Mouse (Mus musculus) thymus, postnatal 36 days (tissue): ENCODE measurements around the gene Mrtfb.

ENCODE experiments used
- DNase-seq, 2 experiments: peaks; one replicate each; pipeline ENCODE4 v3.0.0; 2022; ENCODE audit warnings: mixed read lengths in 2 of 2

The Mrtfb gene

DNA sequence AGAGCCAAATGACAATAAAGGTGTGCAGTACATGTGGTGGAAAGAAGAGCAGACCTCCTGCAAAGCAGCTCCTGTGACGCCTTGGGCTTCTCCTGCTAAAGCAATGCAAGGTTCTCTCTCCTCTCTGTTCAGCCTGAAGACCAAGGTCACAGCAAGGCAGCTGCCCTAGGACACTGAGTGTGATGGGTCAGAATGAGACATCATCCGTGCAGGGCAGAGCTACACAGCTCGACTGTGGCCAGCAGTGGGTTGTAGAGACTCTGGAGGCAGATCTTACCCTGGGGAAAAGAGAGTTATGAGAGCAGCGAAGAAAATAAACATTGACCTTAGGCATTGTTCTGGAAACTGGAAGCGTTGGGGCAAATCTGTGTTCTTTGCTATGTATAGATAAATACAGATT, 98.2 kb downstream of the Mrtfb start:
- no peak for DNase-seq

DNA sequence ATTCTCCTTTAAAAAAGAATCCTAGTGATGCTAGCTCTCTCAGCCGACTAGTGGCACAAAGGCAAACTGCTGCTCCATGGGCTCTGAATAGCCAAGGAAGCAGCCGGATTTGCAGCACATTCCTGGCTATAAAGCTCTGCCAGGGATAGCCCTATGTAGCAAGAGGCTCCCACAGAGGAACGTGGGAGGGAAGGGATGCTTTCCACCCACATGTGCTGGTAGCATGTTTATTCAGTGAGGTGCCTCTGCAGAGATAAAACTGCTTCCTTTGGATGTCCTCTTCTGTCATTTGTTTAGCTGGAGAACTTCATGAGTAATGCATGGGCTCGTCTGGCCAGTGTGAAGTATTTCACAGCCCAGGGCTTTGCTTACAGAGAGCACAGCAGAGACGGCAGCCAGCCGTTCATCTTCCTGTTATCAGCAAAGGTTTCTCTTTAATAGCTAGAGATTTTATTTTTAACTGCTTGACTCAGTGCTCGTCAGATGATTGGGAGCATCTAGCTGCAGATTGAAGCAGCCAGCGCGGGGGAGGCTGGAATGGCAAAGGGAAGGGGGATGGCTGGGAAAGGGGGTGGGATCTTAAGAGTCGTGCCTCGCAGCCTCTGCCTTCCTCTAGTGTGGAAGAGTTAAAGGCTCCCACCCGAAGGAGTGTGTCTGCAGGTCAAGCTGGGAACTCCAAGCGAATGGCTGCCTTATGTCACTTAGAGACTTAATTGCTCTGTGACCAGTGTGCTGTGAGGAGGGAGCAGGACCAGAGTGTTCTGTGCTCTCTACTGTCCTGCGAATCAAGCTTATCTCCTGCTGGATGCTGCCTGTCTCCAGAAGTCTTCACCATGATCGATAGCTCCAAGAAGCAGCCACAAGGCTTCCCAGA, 101.8 kb downstream of the Mrtfb start:
- DNase-seq: no peak

DNA sequence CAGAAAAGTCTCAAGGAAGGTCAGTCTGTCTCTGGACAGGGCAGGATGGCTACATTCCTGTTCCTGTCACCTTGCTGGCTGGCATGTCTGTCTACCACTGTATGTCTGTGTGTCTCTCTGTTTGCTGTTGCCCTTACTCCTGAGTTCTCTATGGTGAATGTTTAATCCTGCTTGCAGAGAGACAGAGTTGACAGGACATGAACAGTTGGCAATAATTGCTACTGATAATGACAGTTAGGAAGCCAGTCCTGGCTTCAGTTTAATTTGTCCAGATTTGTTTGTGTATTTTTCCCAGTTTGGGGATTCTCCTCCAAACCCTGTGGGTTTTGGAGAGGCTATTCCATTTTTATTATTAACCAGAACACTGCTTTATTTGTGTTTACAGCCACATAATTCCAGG, 102.5 kb downstream of the Mrtfb start:
- DNase-seq: no peak

DNA sequence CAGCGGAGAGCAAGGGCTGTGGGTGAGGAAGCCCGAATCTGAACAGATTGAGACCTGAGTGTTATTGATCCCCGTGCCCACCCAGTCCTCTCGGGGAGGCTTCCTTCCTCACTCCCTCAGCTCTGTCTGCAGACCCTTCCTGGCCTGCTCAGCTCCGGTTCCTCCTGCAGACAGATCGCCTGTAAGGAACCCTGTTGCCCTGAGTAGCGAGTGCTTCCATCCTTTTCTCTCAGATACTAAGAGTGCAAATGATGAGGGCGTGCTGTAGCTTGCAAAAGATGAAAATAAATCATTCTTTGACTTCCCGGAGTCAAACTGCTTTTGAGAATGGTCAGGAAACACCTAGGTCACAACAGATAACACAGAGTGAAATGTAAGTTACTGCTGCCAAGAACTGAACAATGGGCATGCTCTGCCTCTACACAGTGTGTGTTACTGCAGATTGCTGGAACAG, 103.2 kb downstream of the Mrtfb start:
- no peak for DNase-seq

DNA sequence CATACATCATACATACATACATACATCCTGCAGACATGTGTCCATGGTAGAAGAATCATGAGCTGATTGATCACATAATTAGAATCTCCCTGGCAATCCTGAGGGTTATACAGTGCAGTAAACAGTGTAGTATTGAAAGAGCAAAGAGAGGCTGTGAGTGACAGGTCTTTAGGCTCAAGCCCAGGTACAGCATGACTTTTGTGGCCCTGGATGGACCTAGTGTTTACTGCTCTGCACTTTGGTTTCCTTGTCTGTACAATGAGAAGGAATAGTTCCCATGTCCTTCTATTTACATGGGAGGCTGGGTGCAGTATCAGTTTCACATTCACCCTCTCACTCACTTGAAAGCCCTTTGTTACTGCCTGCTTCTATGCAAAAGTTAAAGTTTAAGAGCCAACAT, 103.9 kb downstream of the Mrtfb start:
- no peak for DNase-seq

DNA sequence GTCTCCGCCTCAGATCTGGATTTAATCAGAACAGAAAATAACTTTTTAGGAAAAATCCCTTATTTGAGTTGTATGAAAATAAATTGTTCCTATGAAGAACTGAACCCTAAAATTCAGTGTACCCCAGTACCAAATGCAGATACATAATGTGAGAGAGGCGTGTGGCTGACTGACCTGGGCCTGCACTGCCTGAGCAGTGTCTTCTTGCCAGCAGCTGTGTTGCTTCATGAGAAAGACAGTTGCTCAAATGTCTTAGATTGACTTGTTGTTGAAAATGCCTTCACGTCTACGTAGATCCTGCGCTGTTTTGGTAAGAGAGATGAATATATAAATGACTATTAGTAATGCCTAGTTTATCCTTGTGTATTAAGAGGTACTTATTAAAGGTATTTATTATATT, 104.6 kb downstream of the Mrtfb start:
- DNase-seq: no peak

DNA sequence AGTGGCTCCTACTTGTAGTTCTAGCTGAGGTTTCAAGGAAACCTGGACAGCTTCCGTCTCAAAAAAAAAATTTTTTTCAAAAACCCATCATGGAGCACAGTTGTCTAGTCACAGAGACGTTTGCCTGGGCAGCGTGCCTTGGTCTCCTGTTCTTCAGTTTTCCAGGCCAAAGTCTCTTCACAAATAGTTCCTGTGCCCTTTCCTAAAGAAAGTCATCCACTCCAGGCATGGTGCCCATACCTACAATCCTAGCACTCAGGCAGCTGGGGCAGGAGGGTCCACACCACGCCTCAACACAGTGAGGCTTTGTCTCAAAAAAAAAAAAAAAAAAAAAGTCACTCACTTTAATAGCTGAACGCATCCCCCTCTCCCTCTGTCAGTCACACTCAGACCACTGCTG, 106.9 kb downstream of the Mrtfb start:
- DNase-seq: no peak

DNA sequence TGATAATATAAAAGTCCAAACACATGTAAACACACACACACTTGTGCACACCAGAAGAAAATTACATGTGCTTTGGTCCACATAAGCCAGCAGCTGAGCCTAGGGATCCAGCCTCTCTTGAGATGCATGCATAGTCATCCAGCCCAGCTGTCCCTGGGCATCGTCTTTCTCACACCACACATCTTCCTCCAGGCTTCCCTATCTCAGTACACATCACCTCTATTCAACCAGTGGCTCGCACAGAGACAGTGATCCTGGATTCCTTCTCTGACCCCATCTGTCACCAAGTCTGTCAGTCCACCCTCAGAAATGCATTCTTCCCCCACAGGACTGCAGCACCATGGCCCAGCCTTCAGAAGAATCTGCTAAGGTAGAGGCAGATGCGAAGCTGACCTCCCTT, 107.9 kb downstream of the Mrtfb start:
- DNase-seq: no peak

DNA sequence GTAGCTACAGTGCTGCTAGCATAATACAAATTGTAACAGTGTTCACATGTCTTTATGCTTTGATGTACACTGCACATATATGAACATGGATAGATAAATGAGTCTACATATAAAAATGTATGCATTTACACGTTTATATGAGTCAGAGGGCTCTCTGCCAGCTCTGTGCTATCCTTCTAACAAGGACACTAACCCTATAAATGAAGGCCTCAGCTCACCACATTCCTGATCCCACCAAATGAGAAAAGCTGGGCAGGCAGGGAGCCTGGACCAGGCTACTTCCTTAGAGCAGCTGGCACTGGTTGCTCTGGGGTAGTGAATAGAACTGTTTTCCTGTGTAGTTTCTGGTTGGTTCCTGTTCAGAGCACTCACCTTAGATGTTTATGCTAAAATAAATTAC, 110.0 kb downstream of the Mrtfb start:
- DNase-seq: no peak

DNA sequence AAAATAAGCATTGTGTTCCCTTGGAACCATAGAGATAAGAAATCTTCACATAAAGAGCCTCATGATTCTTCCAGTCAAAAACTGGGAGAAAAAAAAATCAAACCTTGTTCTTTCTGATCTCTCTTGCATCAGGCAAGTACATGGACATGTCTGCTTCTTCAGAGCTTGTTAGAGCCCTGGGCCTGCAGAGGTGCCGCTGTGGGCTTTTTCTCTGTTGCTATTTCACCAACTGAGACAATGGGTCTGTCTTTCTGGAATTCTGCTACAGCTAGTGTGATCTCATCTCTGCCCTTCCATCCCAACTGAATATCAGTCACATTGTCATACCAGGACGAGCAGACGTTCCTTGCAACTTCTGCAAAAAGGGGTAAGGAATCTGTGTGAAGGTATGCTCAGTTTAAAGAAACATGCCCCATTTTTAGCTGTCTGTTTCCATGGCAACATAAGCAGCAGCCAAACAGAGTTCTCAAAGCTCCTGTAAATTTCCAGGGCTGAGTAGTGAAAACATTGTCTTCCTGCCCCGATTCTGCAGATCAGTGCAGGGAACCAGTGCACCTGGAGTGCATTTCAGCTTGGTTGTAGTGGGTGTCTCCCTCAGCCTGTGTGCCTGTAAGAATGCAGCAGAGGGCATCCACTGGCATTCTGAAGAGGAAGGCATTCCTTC, 110.7 kb downstream of the Mrtfb start:
- DNase-seq: no peak

DNA sequence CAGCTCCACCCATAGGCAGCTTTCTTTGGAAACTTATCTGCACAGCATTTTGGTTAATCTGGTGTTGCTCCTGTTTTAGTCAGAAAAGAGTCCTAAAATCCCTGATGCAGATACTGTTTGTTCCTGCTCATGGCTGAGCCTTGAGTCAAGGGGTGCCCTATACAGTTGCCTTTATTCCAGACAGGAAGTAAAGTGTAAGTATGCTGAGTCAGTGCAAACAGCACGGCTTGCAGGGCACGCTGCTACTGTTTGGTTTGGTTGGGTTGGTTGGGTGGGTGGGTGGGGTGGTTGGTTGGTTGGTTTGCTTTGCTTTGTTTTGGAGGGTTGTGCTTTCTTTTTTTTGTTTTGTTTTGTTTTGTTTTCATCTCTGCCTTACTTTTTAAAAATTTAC, 111.2 kb downstream of the Mrtfb start:
- DNase-seq: no peak

DNA sequence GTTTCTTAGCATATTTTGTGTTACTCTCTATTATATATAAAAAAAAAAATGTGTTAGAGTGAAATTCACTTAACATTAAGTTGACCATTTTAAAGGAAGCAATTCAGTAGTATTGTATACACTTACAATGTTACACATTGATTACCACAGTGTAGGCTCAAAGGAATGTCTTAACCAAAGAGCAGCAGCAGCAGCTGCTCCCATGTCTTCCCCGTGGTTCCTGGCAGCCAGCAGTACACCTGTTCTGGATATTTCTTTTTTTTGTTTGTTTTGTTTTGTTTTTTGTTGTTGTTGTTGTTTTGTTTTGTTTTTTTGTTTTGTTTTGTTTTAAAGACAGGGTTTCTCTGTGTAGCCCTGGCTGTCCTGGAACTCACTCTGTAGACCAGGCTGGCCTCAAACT, 112.4 kb downstream of the Mrtfb start:
- DNase-seq: no peak

DNA sequence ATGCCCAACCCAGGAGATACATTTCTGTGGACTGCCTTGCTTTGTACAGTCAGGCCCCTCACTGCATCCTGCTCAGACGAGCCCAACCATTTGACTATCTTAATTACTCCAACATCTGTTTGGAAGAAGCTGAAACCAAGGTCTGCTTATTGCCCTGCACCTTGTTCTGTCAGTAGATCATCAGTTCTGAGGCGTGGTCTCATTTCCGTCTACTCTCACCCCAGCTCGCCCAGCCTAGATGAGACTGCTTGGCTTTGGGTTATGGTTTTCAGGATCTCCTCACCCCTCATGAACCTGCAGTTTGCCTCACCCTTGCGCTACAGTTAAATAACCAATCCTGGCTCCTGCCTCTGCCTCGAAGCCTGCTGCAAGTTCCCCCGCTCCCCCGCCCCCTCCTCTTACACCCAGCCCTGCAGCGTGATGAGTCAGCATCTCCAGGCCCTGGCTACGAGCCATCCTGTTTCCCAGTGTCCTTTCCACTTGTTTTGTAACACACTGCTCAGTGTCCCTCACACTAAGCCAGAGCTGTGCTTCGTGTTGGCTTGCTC, 115.5 kb downstream of the Mrtfb start:
- no peak for DNase-seq

DNA sequence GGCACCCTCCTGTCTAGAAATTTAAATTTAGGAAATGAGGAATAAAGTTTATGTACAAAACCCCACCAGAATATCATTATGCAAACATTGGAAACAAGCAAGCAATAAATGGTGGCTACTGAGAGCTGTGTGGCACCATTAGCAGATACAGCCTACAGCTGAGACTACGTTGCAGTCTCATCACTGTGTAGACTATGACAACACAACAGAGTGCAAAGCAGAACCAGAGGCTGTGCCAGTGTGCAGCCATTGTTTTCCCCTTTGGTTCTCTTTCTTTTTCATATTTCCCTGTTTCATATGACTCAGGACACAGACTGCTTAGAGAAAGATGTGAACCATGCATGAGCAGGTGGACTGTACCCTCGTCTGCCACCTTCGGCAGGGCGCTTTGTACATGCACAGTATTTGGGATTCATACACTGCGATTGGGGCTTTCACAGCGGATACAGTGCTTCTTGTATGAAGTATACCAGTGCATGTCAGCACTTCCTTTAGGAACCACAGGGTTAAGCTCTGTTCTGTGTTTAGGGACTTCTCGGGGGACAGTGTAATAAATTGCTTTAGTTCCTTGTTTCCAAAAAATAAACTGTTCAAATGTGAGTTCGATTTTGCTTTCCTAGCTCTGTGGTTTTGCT, 116.7 kb downstream of the Mrtfb start:
- no peak for DNase-seq

DNA sequence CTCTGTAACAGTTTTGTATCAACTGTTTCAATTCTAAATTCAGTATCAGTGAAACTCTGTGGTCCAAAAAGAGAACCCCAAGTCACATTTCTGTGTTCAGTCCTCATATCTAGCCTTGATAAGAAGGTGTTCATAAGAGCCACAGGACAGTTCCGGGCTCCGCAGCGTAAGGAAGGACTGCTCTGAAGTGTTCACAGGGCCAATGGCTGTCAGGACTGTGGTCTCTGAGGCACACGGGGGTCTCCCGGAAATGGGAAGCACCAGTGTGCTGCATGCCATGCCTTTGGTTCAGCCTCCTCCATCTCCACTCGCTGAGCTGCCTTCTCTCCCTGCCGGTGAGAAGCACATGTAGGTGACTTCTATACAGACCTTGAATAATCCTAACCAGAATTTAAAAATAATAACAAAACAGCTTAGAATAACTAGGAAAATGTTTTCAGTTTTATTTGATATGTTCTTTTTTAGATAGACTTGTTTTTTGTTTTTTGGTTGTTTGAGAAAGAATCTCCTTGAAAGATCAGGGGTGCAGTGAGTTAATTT, 120.7 kb downstream of the Mrtfb start:
- no peak for DNase-seq

DNA sequence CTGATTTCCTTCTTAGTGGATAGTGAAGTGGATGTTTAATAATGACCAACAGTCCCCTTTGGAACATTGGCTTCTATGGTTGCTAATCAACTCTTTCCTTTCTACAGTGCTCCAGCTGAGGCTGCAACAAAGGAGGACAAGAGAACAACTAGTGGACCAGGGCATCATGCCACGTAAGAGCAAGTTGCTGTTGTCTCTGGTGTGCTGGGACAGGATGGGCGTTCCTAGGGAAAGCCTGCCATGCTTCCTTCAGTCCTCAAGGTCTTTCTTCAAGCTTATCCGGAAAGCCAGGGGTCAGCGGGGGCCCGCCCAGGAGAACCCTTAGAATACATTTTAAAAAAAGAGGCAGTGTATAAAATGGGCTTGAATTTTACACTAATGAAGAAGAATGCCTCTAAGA, 121.9 kb downstream of the Mrtfb start:
- DNase-seq: no peak

DNA sequence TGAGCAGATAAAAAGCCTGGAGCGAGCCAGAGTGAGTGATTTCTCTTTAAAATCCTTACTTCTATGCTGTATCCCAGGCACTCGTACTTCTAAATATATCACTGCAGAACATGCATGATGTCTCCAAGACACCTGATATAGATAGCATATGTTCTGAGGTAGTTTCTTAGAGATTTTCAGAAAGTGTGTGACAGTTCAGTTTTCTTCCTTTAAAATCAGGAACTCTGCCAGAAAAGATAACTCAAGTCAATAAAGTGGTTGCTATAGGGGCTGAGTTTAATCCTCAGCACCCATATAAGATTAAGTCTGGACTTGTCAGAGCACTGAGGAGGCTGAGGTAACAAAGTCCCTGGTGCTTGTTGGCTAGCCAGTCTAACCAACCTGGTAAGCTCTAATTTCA, 123.6 kb downstream of the Mrtfb start:
- no peak for DNase-seq

DNA sequence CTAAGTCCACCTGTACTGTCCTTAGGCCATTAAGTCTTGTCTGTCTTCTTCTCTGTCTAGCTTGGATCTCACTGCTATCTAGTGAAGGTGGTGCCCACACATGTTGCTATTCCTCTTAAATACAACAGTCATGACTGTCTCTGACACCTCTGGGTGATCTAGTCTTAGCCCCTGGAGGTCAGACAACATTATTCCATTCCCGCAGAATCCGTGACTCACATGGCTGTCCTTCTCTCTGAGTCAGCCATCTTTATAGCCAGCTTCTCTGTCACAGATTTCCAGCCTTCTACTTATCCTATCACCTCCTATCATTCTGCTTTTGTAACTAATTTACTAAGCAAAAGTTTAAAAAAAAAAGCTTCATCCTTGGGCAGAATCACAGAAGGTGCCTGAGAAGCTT, 125.5 kb downstream of the Mrtfb start:
- no peak for DNase-seq

DNA sequence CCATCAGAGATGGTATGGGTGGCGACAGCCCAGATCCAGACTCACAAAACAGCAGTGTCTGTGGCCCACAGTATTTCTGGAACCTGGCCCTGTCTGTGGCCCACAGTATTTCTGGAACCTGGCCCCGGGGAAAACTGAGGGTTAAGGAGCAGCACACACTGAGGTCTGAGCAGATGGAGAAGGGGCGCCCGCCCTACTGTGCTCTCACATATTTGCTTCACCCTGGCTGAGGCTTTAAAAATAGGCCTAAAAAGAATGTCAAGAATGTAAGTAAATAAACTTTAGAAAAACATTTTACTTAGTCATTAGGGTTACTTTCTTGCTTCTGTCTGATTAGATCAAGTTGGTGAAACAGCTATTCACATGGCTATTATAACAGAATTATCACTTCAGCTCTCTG, 131.0 kb downstream of the Mrtfb start:
- no peak for DNase-seq

DNA sequence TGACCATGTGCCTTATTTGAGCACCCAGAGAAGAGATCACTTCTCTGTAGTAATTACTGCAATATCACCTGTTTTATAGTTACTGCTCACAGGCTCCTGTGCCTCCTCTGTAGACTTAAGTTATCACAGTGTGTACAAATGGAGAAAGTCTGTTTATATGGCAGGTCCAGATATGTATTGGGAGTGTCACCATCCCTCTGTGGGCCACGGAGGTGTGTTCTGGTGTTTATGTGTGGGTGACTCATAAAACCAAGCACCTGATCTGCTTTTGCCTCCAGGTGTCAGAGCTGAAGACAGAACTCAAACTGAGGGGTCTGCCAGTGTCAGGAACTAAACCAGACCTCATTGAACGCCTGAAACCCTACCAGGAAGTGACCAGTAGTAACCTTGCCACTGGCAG, 144.1 kb downstream of the Mrtfb start:
- DNase-seq: no peak

DNA sequence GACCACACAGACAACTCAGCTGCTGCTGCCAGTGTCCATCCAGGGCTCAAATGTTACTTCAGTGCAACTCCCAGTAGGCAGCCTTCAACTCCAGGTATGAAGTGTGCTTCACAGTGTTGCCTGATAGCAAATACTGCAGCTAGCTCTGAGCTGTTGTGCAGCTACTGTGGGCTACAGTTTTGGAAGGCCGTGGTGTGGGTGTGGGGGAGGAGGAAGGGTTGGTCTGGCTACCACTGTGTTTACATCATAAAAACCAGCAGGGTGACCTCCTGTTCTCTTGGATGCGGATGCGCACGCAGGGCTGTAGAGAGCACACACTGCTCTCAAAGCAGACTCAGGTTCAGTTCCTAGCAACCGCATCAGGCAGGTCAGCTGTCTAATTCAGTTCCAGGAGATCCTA, 145.3 kb downstream of the Mrtfb start:
- no peak for DNase-seq

DNA sequence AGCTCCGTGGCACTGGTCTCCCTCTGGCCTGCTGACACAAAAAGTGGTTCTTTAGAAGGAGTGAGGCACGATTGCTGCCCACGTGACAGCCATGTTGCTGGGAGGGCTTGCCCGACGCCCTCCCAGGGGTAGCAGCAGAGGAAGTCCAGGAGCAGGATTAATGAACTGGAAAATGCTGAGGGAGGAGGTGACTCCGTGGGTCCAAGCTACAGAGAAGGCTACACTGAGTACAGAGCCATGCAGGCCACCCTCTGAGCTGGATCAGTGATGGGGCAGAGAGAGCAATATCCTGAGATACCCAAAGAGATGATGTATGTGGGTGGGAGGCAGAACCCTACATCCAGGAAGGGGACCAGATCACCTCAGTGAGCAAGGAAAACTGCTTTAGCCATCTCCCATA, 148.4 kb downstream of the Mrtfb start:
- no peak for DNase-seq

DNA sequence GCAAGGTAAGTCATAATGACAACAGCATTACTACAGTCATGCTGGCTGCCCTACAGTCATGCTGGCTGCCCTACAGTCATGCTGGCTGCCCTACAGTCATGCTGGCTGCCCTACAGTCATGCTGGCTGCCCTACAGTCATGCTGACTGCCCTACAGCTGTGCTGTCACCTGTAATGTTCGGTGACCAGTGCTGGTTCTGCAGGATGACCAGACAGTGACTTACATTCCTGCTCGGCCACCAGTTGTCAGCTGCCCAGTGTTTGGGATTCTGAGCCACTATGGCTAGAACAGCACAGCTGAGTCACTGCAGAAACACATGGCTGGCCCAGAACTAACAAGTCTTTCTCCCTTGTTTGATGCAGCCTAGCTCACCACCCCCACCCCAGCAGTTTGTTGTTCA, 149.1 kb downstream of the Mrtfb start:
- no peak for DNase-seq
